Mouse (Mus musculus): Measurements from ENCODE around the gene Ssu2.

DNA sequence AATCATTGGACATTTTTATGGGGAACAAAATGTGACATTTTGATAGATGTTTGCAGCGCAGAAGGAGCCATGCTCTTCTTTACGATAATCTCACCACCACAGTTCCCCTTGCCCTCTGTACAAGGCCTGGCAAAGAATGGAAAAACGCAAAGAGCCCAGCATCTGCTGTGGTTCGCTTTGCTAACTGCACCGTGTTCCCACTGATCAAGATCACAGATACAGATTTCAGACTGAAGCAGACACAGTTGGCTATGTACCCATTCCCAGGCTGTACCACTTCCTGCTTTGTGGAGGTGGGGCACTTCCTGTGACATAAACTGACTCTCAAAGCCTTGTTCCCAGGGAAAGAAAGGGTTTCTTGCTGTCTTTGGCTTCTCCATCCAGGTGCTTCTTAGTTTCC lies 53.9 kb downstream of the Ssu2 start:
- TF ChIP-seq CTCF (IDR thresholded peaks at IDR 0.05; ENCODE audit: low read depth, low read length) (no peak), POLR2A (IDR thresholded peaks at IDR 0.05; ENCODE audit: borderline replicate concordance, low read depth, low read length) (no peak)

Data from bone marrow macrophage, adult 2 months (primary cell).